Mouse (Mus musculus) left cerebral cortex, postnatal 14 days (tissue): Measurements from ENCODE around the gene Scmh1. TPM values are rescaled to one million over a fixed set of nuclear protein-coding genes. Genes with fewer than 3 reads are reported as not detected.

Source experiments
- DNase-seq, 2 experiments: peaks; one replicate each; pipeline ENCODE4 v3.0.0; 2021 to 2022; ENCODE audit warnings: low spot score in 2 of 2, mixed read lengths in 1 of 2
- intact Hi-C: fragments of 180-260 bp; cut with DNase I; formaldehyde crosslinking; loops from one replicate; pipeline ENCODE4 v1.15.1; 2025
- total RNA-seq, 2 experiments: library from RNA; stranded (reverse); gene quantifications; 2 replicates each; pipeline ENCODE4 v1.2.3; 2021

Gene Scmh1
- total RNA-seq, 2 experiments from 2014 or later, result 123 to 130 TPM

- no peak for DNase-seq
- intact Hi-C loops, result no loop called here
Measured at GRCm38 (mm10) chr4:120522351-120522750, 117.3 kb downstream of the Scmh1 start.

DNA sequence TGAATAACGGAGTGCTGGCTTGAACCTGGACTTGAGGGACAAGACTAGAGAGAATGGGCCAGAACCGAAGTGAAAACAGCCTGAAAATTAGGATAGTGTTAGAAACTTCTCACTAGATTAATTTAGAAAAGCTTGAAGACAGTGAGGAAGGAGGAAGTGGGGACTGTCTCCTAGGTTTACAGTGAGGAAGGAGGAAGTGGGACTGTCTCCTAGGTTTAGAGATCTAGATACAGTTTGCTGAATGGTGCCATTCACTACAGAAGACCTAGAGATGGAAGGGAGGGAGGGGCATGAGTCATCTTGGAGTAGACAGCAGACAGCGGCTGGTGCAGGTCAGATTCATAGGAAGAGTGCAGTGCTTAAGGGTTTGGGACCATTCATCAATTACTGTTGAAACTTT is 118.0 kb downstream of the Scmh1 start:
- no peak for DNase-seq

DNA sequence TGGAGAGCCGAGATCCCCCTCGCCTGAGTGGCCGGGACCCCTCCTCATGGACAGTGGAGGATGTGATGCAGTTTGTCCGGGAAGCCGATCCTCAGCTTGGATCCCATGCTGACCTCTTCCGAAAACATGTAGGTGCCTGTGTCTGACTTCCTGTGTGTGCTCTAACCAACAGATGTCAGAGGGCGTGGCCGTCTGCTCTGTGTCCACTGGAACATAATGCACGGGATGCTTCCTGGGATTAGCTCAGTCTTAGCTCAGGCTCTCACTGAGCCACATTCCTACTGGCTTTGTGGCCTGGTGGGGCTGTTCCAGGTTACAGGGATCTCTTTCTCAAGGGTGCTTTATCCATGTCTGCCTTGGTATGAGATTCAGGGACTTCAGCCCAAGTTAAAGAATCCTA is 123.1 kb downstream of the Scmh1 start:
- DNase-seq, result no peak
- intact Hi-C loops, result no loop called here

More for the DNA sequence above, 118.0 kb downstream of the Scmh1 start:
- intact Hi-C loops, result no loop called here

DNA sequence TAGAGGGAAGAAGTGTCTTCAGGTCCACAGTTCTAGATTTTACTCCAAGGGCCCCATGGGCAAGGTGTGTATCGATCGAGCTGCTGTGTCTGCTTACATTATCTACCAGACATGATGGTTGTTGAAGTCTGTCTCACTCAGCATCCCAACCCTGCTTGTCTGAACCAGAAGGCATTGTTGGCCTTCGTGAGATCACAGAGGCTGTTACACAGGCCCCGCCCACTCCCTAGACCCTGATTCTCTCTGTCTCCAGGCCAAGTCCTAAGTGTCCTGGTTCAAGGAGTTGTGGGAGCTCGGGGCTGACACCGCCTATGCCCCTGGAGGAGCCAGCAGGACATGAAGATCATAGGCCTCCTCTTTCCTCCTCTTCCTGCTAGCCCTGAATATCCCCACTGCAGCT is 126.9 kb downstream of the Scmh1 start, which contains the start of gene Slfnl1:
Slfnl1 (plus strand) TSS at position 246 of the 400 bp plus-strand sequence.
- intact Hi-C loops, result loop anchor here (10.0 kb wide), 1 partner anchor 307 kb away; no protein-coding TSS in a partner anchor
- no peak for DNase-seq

GRCm38 (mm10) chr4:120538664-120539063 is 133.6 kb downstream of the Scmh1 start:
- intact Hi-C loops, result loop anchor here (10.0 kb wide), 1 partner anchor 314 kb away; no protein-coding TSS in a partner anchor
- DNase-seq, result no peak

DNA sequence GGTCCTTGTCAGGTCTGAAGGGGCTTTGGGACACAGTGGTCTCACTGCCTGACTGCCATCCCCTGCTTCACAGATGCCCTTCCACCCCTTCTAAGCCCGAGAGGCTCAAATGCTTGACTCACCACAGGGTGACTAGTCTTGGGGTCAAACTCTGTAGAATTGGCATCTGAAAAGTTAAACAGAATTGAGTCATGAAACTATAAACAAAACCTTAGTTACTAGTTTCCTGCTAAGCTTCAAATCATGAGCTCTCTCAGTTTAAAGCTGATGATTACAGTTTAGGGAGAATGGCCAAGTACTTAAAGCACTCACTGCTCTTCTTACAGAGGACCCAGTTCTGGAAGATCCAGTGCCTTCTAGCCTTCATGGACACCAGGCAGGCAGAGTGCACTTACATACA is 139.8 kb downstream of the Scmh1 start:
- intact Hi-C loops, result no loop called here
- DNase-seq, result no peak

DNA sequence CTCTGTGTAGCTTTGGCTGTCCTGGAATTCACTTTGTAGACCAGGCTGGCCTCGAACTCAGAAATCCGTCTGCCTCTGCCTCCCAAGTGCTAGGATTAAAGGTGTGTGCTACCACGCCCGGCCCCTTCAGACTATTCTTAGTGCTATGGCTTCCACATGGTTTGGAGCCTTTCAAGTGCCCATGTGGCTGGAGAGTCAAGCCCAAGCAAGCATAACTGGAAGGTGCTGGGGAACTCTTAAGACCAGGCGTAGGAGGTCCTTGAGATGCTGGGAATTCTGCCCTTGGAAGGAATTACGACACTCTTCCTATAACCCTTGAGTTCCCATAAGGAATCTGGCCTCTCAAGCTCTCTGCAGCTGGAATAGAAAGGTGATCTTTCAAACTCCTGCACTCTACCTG is 151.5 kb downstream of the Scmh1 start:
- intact Hi-C loops, result no loop called here

GRCm38 (mm10) chr4:120565726-120566125 is 160.6 kb downstream of the Scmh1 start:
- DNase-seq, result no peak
- intact Hi-C loops, result no loop called here

More for the DNA sequence above, 151.5 kb downstream of the Scmh1 start:
- DNase-seq, result no peak

GRCm38 (mm10) chr4:120568005-120568404 is 162.9 kb downstream of the Scmh1 start:
- no peak for DNase-seq

DNA sequence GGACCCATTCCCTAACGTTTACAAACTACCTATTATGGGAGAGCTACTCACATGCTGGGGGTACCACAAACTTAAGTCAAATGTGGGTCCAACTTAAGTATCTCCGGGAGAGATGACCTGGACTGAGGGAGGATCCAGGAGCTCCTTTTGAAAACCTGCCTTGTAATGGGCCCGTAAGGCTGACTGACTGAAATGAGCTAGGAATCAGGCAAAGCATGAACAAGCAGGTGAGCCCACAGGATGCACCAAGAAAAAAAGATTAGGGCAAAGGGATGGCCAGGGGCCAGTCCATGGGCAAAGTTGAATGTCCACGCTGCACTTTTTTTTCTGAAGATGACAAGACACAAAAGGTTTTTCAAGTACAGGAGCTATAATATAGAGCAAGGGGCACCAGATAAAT is 163.9 kb downstream of the Scmh1 start:
- no peak for DNase-seq
- intact Hi-C loops, result no loop called here

More at GRCm38 (mm10) chr4:120568005-120568404, 162.9 kb downstream of the Scmh1 start:
- intact Hi-C loops, result no loop called here

GRCm38 (mm10) chr4:120569486-120570437 is 164.7 kb downstream of the Scmh1 start, which contains the start of gene Ctps:
TSS of gene Ctps (minus strand) at chr4:120570276.
- intact Hi-C loops, result no loop called here
- peak; percentile 92 to 93 for DNase-seq

GRCm38 (mm10) chr4:120570438-120571069 is 165.5 kb downstream of the Scmh1 start:
- intact Hi-C loops, result no loop called here
- no peak for DNase-seq

- DNase-seq, result no peak
- intact Hi-C loops, result no loop called here
Measured at GRCm38 (mm10) chr4:120571070-120571464, 166.0 kb downstream of the Scmh1 start.

- intact Hi-C loops, result no loop called here
- no peak for DNase-seq
Measured at GRCm38 (mm10) chr4:120571691-120572090, 166.6 kb downstream of the Scmh1 start.

Other genes with a start within 250 kb of the Scmh1 start
- not detected for gene Edn2, start 244.1 kb upstream of the Scmh1 start, total RNA-seq
- 10 to 100 TPM; 14.7 to 22.4 TPM for gene Foxo6, start 117.9 kb upstream of the Scmh1 start, total RNA-seq
- gene Slfnl1, start 127.0 kb downstream of the Scmh1 start, total RNA-seq, result under 1 TPM; 0.19 to 0.33 TPM
- gene Ctps, start 165.0 kb downstream of the Scmh1 start, total RNA-seq, result 10 to 100 TPM; 52.3 to 53.6 TPM
- gene Gm8439, start 183.5 kb downstream of the Scmh1 start, total RNA-seq, result not detected